Mouse (Mus musculus) urinary bladder, adult 2 months (tissue): ENCODE data around the gene Porcn. TPM values are rescaled to one million over a fixed set of nuclear protein-coding genes. Genes with fewer than 3 reads are reported as not detected.

ENCODE experiments used
- DNase-seq: peaks from one replicate; pipeline ENCODE4 v3.0.0; 2022; ENCODE audit warnings: low spot score
- polyA plus RNA-seq: library from polyadenylated mRNA; depleted of rRNA; stranded (reverse); fragments of >200 nt; gene quantifications from 2 replicates; pipeline ENCODE4 v1.2.3, GENCODE M21; 2012

Gene Porcn
- polyA plus RNA-seq, 1 experiment = 41.2 TPM

DNA sequence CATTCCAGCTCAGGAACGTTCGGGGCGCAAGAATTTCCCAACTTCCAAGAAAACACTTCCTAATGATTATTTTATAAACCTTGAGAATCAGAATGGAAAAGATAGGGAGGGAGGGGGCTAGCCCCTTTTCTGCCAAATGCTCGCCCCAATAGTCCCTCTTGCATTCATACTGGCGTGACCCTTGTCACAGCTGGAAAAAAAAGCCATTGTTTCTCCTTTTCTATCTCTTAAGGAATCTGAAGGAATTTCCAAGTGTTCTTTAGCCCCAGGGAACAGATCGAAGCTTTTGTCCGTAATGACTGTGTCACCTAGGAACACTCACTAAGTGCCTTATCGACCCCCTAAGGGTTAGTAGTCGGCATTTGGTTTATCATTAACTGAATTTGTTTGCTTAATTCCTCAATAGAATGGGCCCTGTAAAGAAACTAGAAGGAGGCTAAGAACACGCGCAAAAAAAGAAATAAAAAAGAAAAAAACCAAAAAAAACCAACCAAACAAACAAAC is 421 bp upstream of the Porcn start:
- no peak for DNase-seq

DNA sequence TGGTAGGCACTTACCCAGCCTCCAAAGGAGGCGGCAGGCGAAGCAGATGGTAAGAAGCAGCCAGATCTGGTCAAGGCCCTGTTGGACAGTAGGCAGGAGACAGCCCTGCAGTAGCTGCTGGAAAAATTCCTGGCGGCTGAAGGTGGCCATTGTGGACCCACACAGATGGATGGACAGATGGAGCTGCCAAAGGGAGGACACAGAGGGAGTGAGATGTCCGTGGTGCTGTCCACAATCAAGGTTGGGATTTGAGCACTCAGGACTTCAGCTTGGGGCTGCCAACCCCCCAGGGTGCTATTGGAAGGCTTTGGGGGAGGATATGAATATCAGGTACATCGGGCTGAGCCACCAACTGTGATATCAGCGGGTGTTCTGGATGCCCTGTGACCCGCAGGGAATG is 774 bp downstream of the Porcn start:
- DNase-seq = no peak

DNA sequence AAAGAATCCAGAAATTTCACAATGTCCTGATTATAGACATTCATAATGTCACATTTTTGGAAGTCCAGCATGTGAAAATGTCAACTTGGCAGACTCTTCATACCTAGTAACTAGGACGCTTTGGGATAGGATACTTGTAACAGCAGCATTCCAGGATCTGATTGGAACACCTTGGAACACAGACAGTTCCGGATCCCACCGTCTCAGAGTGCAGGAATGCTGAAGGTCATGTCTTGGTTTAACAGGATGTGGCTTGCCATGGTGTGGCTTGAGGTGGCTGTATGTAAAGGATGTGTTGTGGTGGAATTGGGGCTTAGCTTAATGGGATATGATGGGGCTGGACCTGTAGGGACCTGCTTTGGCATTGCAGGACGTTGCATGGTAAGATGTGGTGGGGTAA is 1.2 kb downstream of the Porcn start:
- DNase-seq = no peak

DNA sequence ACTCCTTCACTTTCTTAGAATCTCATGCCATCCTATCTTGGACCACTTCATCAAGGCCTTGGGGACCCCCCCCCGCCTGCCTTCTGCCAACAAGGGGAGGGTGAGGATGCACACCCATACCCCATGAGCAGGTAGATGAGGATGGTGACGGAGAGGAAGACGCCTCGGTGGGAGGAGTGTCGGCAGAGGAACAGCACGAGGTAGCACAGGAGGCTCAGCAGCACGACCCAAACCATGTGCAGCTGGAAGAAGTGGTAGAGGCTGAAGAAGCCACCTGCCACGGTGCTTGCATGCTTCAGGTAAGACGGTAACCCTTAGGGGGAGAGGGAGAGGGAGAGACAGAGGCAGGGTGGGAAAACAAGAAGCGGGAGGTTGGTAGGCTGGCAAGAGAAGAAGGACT is 2.2 kb downstream of the Porcn start:
- no peak for DNase-seq

DNA sequence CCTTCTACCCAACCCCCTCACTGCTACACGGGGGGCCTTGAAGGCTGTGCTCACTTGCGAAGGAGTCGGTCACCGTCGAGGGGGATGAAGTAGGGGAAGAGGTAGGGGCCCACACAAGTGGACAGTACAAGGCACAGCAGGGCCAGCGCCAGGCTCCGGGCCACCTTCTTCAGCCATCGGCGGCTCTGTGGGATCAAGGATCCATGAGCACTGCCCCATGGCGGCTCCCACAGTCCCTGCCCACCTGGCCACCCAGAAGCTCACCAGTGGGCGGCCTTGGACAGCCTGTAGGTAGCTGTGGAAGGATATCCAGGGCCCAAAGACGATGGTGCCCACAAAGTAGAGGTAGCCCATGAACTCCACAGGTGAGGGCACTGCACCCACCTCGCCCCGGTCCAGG is 3.2 kb downstream of the Porcn start:
- no peak for DNase-seq

DNA sequence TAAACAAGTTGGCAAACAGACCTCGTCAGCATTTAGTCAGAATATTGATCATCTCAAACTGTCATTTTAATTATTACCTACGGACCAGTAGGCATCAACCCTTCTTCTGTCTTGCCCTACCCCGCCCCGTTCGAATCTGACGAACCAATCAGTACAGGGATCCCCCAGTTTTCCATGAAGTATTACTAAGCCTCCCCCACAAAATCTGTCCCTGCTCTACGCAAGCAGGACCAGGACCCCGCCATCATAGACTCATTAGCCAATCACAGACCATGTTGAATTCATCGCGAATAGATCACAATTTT is 13.0 kb downstream of the Porcn start, which contains the start of gene Ebp:
Gene Ebp, minus strand, starts transcription at position 94 of the 305 bp plus-strand sequence.
- no peak for DNase-seq

DNA sequence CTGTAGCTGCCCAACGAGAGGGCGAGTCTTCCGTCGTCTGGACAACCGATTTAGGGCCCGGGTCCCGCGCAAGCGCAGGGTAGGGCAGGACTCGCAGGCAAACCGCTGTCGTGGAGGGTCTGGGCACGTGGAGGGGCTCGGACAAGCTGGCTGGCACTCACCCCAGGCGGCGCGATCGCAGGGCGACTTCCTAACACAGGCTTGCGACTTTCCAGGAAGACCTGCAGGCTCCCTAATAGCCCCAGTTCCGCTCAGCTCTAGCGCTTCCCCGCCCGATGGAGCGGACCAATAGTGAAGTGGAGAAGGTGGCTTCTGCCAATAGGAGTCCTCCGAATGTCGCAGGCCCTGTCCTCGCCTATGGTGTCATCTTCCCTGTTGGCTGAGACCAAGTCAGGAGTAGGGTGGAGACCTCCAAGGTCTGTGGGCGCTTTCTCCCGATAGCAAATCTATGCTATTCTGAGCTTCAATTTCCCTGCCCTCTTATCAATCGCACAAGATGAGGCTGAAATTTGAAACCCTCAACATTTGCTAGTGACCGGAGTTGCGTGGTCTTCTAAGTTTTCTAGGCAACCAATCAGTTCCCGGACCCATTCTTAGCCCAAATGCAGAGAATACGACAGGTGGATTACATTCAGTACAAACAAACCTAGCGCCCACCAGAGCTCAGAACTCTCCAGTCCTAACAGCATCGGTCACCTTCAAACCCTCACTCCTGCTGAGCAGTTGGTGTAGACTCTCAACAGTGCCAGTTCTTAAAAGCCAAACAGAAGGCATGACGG is 13.5 kb downstream of the Porcn start:
- peak; percentile 49 for DNase-seq

DNA sequence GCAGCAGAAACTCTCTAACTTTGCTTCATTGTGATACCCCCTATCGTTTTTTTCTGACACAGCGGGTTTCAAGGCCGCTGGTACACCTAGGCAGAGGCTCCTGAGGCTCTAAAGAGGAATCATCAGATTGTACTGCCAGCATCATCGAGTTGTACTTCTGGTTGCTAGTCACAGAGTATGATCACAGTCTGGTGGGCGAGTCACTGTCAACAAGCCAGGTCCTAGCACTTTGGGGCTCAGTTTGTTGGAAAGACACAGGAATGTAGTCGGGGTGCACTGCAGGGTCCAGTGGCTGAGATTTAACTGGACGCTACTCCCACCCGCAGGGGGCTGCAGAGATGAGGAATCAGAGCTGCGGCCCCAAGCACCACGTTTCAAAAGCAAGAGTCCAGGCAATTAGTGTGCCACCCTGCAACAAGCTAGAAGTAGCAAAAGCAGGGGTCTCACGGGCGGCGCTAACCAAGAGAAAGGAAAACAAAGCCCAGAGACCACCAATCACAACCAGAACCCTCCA is 14.1 kb downstream of the Porcn start:
- DNase-seq = no peak

DNA sequence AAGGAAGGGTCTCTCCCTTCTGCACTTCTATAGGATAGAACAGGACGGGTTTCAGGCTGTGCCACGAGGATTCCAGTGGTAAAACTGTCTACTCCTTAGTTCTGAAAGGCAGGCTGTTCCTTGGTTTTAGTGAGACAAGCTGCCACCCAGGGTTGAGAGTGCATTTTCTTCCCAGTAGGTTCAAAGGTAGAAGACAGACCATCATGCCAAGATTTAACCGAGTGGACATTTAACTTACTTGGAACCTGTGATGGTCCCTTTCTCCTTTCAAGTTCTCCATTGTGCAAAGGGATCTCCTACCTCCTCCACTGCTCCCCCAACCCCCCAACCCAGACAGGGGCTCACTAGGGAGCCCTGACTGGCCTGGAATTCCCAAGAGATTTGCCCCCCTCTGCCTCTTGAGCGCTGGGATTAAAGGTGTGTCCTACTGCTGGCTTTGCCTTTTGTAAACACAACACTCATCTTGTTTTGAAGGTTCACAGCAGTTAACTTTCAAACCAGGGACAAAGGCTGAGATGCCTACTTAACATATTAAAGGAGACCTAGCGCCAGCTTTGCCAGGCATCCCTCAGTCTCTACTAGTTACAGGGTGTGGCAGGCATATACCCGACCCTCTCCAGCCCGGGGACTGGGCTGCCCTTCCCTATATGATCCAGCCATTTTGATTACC is 23.3 kb downstream of the Porcn start:
- no peak for DNase-seq

DNA sequence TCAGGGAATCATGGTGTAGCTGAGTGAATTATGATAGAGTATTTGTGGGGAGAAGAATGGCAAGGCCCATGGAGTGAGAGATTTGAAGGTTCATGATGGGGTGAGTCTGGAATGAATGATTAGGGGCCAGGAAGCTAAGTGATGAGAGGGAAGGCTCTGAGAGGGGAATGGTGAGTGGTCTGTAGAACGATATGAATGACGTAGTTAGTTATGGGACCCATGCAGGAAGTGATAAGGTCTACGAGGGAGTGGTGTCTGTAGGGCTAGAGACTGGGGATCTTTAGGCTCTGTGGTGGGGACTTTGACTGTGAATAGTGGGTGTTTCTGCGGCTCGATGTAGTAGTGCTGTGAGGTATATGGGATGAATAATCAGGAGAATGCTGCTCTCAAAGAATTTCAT is 26.7 kb downstream of the Porcn start:
- DNase-seq = no peak

DNA sequence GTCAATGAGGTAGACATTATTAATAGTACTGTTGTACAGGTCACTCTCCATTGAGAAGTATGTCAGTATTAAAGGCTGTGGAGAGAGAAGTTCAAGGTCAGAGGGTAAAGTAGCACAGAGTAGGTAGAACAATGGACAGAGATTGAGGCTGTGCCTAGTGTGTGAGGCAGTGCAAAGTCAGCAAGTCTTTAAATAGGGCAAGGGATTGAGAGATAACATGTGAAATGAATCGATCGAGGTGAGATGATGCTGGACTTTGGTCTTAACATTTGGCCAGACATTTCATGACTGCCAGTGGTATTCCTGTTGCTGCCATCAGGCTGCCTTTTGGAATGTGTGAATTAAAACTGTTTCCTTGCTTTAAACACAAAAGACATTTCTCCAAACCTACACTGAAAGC is 27.5 kb downstream of the Porcn start:
- no peak for DNase-seq

DNA sequence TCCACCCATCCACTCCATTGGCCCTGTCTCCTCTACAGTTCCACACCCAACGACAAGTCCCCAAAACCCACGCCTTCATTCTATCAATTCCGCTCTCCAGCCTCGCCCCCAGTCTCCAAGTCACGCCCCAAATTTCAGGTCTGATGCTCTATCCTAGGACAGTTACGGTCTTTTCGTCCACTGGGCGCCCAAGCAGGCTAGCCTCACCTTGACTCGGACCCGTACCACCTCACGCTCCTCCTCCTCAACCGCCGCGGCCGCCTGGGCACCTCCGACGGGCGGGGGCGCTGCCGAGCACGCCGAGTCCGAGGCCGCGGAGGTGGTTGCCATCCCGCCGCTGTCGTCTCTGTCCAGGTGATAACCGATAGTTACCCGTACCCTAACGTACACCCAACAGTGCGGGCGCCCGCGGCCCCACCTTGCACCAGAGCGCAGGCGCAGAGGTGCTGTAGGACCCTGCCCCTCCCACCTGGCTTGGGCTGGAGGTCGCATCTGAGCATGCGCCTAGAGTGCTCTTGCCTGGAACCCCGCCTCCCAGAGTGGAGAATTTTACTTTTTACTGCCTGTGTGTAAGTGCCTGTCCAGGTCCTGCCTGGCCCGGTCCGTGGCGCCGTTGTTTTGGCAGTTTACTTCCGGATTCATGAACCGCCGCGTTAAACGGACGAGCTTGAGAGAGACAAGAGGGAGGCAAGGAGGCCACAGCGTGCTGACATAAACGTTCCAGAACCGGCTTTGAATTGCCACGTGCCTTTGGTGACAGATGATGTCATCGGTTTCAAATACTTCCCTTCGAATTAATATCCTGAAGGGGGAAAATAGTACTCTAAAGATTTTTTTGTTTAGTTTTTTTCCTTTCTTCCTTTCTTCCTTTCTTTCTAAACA is 30.6 kb downstream of the Porcn start, which contains the start of gene Tbc1d25:
Gene Tbc1d25, minus strand, starts transcription at position 678 of the 882 bp plus-strand sequence.
- DNase-seq = peak; percentile 52

DNA sequence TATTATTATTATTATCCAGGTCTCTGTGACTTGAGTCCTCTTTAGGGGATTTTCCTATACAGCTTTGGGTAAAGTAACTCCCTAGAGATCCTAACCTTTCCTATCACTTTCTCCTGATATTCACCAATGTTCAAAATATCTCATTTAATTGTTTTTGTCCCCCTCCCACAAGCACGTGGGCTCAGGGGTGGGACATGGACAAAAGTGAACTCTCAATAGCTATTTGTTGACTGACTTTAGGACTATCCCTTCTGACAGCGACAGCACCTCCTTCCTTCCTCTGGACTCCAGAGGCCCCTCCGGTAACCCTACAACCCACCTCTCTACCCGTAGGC is 31.2 kb downstream of the Porcn start:
- DNase-seq = no peak

DNA sequence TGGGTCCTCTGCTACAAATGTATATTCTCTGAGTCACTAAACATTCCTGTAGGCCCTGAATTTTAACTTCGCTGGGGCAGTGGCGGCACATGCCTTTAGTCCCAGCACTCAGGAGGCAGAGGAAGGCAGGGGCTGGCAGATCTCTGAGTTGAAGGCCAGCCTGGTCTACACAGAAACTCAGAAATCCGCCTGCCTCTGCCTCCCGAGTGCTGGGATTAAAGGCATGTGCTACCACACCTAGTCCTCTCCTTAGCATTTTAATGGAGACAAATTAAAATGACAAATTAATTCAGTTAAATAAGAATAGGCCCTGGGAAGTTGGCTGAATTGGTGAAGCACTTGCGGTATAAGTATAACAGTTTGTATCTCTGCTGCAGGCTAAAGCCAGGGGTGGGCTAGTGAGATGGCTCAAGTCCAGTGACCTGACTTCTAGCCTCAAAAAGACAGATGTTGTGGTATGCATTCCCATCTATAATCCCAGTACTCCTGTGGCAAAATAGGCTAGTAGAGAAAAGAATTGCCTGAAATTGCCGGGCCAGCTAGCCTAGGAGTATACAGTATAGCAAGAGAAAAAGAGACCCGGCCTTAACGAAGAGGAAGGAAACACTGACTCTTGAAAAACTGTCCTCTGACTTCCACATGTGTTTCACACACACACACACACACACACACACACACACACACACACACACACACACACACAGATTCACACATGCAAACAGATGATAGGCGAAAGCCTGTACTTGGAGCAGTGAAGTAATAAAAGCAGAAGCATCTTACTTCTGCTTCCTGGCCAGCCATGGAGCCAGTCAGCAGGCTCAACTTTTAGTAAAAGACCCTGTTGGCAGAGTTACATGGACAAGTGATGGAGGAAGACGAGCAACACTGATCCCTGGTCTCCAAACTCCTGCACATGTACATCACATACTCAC is 38.3 kb downstream of the Porcn start:
- DNase-seq = no peak

DNA sequence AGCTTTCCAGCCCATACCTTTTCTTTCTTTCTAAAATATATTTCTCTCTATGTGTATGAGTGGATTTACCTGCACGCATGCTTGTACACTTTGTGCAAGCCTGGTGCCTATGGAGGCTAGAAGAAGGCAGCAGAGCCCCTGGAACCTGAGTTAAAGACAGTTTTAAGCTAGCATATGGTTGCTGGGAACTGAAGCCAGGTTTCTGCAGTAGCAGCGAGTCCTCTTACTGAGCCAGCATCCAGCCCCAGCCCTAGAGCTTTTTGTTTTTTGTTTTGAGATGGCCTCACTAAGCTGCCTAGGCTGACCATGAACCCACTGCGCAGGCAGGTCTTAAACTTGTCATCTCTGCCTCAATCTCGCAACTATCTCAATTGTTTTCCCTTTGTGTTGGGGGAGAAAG is 41.9 kb downstream of the Porcn start:
- no peak for DNase-seq

DNA sequence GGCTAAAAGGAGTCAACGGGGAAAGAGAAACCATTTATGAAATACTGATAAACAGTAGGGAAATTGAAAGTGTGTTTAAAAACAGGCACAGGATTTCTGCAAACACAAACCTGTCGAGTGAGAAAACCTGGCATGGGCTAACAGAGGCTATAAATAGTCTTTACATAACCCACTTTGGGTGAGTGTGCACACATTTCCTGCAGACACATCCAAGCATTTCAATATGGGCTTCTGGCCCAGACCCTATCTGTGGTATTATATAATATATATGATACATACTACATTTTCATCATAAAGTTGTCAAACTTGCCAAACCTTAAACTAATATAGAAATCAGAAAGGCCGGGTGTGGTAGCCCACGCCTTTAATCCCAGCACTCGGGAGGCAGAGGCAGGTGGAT is 43.2 kb downstream of the Porcn start:
- no peak for DNase-seq

DNA sequence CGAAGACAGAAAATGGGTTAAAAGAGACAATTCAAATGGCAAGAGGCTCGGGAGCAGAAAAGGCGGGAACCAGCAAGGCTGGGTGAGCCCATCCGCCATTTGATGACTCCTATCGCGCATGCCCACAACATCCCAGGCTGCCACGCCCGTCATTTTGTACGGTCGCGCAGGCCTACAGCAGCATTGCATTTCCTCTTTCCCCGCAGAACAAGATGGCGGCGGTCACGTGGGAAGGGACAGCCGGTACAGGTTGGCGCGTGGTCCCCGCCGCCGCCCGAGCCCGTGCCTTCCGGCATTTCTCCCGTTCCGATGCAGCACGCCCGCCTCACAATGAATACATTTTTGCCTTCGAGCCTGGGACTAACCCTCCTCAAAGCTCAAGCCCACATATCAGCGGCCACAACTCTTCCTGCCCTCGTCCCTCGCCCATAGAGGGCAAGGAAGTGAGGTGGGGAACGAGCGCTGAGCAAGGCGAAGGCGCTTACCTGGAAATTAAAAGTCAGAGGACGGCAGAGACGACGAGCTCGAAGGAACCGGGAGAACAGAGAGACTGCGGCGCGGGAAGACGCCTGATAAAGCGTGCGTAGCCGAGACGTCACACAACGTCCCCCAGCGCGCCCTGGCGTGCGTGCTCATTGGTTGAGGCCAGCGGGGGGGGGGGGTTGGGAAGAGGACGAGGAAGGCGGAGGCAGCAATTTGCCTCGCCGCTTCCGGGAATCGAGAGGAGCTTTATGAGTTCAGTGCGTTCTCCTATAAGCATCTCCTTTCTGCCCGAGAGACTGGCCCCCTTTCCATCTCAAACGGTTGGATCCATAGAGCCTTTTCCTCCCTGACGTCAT is 61.0 kb downstream of the Porcn start, which contains the start of gene Rbm3:
Gene Rbm3, minus strand, starts transcription at position 728 of the 839 bp plus-strand sequence.
- DNase-seq = peak; percentile 54
